Mouse (Mus musculus): Measurements from ENCODE around the gene Cdc25b. TPM values are rescaled to one million over a fixed set of nuclear protein-coding genes. Genes with fewer than 3 reads are reported as not detected.

Gene Cdc25b
- polyA plus RNA-seq, 1 experiment from 2014 or later: 36.1 TPM

DNA sequence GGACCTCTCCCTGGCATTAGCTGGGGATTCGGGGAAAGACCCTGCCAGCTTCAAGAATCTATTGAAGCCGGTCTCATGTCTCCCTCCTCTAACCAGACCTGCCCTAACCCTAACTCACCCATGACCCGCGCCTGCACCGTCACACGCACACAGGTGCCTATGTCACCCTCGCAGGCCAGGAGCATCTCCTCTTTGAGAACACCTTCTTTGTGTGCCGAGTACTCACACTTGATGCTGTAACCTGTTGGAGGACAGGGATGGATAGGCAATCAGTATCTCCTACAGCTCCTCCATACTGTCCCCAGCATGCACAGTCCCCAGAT lies 39.7 kb upstream of the Cdc25b start:
- H3K36me3 ChIP-seq (ENCODE audit: insufficient read depth, low read length): peaks cover 60% of the 10 kb centered on the region
- no peak for TF ChIP-seq CTCF (IDR thresholded peaks at IDR 0.05; ENCODE audit: low read depth)
- WGBS: 92% methylated on average over 8 of the region's 8 CpGs

DNA sequence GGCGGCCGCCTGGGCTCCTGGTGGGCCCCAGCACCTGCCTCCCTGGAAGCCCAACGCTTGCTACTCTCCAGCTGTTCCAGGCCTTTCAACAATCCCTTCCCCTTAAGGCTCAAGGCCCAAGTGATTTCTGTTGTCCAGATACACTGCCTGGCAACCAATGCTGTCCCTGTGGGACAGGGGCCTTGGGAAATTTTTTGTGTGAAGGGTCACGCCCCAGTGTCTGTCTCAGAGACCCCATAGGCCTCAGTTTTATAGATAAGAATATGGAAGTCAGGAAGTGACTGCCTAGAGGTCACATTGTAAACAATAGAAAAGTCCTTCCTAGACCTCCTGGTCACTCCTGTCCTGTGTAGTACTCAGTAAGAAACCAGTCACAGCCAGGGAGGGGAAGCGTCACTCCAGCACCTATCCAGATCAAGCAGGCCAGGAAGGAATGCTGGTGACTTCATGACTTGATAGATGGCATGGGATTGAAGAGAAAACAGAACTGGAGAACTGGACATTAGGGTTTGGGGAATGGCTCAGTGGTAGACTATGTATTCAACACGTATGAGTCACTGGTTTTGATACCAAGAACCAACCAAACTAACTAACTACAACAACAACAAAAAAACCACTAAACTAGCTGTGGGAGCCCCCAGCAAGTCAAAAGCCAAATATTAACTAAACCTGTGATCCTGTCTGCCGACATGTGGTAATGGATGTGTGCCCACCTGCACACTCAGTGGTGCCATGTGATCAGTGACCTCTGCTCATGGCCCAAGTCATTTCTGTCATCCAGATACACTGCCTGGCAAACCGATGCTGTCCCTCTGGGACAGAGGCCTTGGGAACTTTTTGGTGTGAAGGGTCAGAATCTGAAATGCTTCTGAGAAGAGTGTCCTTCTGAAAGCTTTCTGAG lies 38.1 kb upstream of the Cdc25b start:
- H3K27ac ChIP-seq: peak overlapping the region; percentile 36; the same call in 1 of the 2 replicates
- no peaks in the 10 kb centered on the region for H3K27me3 ChIP-seq (ENCODE audit: insufficient read depth, low read length)
- H3K36me3 ChIP-seq (ENCODE audit: insufficient read depth, low read length): peaks cover 63% of the 10 kb centered on the region
- TF ChIP-seq CTCF (IDR thresholded peaks at IDR 0.05; ENCODE audit: low read depth): no peak
- no peak for DNase-seq (ENCODE audit: low spot score)
- H3K4me3 ChIP-seq (replicated peaks; ENCODE audit: low read depth, low read length): no peak overlapping the region
- 84% methylated on average over 8 of the region's 8 CpGs for WGBS
- no peaks in the 10 kb centered on the region for H3K4me1 ChIP-seq (replicated peaks; ENCODE audit: insufficient read depth, low read length)
- H3K4me2 ChIP-seq (ENCODE audit: low read length): no peak overlapping the region
- H3K9ac ChIP-seq (ENCODE audit: low read depth, low read length): no peak overlapping the region
- ATAC-seq (replicated peaks; ENCODE audit: low FRiP score, low read depth): 0 out of 2 replicates have a peak, but pooled peaks have one; percentile 22
- H3K9me3 ChIP-seq (replicated peaks; ENCODE audit: low read length): no peaks in the 10 kb centered on the region

More for the DNA sequence above, 39.7 kb upstream of the Cdc25b start:
- Histone ChIP-seq H3K9me3 (replicated peaks; ENCODE audit: low read length) (no peaks in the 10 kb centered on the region), H3K4me3 (replicated peaks; ENCODE audit: low read depth, low read length) (no peak overlapping the region), H3K4me2 (ENCODE audit: low read length) (no peak overlapping the region), H3K27ac (no peak overlapping the region), H3K9ac (ENCODE audit: low read depth, low read length) (no peak overlapping the region), H3K27me3 (ENCODE audit: insufficient read depth, low read length) (no peaks in the 10 kb centered on the region), H3K4me1 (replicated peaks; ENCODE audit: insufficient read depth, low read length) (peaks cover 7% of the 10 kb centered on the region; the same call in 1 of the 2 replicates)
- DNase-seq (ENCODE audit: low spot score) (no peak), ATAC-seq (replicated peaks; ENCODE audit: low FRiP score, low read depth) (no peak)

DNA sequence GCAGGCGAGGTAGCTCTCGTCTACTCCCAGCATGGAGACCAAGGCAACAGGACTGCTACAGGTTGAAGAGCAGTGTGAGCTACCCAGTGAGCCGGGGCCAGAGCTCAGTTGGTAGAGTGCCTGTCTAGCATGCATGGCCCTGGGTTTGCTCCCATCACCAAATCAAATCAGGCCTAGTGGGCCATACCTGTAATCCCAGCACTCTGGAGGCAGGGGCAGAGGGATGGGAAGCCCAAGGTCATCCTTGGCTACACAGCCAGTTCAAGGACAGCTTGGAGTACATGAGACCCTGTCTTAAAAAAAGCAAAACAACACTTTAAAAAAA lies 37.5 kb upstream of the Cdc25b start:
- H3K4me2 ChIP-seq (ENCODE audit: low read length): no peak overlapping the region
- no peak overlapping the region for H3K9ac ChIP-seq (ENCODE audit: low read depth, low read length)
- H3K4me3 ChIP-seq (replicated peaks; ENCODE audit: low read depth, low read length): no peak overlapping the region
- no peaks in the 10 kb centered on the region for H3K4me1 ChIP-seq (replicated peaks; ENCODE audit: insufficient read depth, low read length)
- H3K9me3 ChIP-seq (replicated peaks; ENCODE audit: low read length): no peaks in the 10 kb centered on the region
- peaks cover 59% of the 10 kb centered on the region; the same call in 1 of the 2 replicates for H3K36me3 ChIP-seq (ENCODE audit: insufficient read depth, low read length)
- H3K27ac ChIP-seq: peak overlapping the region; percentile 36; the same call in 1 of the 2 replicates
- no peaks in the 10 kb centered on the region for H3K27me3 ChIP-seq (ENCODE audit: insufficient read depth, low read length)
- ATAC-seq (replicated peaks; ENCODE audit: low FRiP score, low read depth) (no peak), DNase-seq (ENCODE audit: low spot score) (no peak)
- no peak for TF ChIP-seq CTCF (IDR thresholded peaks at IDR 0.05; ENCODE audit: low read depth)
- WGBS: 86% methylated on average over 3 of the region's 3 CpGs

DNA sequence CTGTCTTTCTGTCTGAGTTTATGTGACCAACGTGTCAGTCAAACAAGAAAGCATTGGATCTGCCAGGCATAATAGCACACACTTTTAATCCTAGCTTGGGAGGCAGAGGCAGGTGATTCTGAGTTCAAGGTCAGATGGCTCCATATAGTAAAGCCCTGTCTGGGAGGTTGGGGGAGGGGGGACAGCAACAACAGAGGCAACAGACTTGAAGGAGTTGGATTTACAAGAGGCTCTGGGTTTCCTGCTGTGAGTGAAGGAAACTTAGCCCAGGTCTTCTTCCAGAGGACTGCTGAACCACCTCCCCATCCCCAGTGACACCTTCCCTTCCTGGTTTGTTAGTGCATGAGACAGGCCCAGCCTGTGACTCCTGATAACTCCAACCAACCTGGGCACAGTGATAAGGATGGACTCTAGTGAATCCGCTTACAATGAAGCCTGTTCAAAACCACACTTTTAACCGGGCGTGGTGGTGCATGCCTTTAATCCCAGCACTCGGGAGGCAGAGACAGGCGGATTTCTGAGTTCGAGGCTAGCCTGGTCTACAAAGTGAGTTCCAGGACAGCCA lies 34.5 kb upstream of the Cdc25b start:
- ATAC-seq (replicated peaks; ENCODE audit: low FRiP score, low read depth) (no peak), DNase-seq (ENCODE audit: low spot score) (no peak)
- Histone ChIP-seq H3K4me1 (replicated peaks; ENCODE audit: insufficient read depth, low read length) (no peaks in the 10 kb centered on the region), H3K27me3 (ENCODE audit: insufficient read depth, low read length) (no peaks in the 10 kb centered on the region), H3K36me3 (ENCODE audit: insufficient read depth, low read length) (peaks cover 38% of the 10 kb centered on the region), H3K4me2 (ENCODE audit: low read length) (no peak overlapping the region), H3K9ac (ENCODE audit: low read depth, low read length) (no peak overlapping the region), H3K9me3 (replicated peaks; ENCODE audit: low read length) (no peaks in the 10 kb centered on the region), H3K4me3 (replicated peaks; ENCODE audit: low read depth, low read length) (no peak overlapping the region), H3K27ac (no peak overlapping the region)
- WGBS: 95% methylated on average over 7 of the region's 7 CpGs
- no peak for TF ChIP-seq CTCF (IDR thresholded peaks at IDR 0.05; ENCODE audit: low read depth)

DNA sequence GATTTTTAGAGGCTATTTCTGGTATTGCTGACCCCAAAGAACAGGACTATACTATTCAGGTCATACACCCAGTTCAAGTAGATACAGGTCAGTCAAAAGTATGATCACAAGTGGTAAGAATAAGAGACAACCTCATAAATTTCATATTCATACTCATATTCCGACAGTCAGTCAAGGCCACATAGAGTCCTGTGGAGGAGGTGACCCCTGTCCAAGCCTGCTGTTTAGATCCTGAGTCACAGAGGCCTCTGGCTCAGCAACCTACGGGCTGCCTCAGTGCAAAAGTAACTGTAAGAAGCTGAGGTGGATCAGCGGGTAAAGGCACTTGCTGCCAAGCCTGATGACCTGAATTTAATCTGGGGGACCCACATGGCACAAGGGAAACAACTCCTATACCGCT lies 32.7 kb upstream of the Cdc25b start:
- Histone ChIP-seq H3K4me3 (replicated peaks; ENCODE audit: low read depth, low read length) (no peak overlapping the region), H3K9ac (ENCODE audit: low read depth, low read length) (no peak overlapping the region), H3K9me3 (replicated peaks; ENCODE audit: low read length) (no peaks in the 10 kb centered on the region), H3K4me1 (replicated peaks; ENCODE audit: insufficient read depth, low read length) (no peaks in the 10 kb centered on the region), H3K27ac (no peak overlapping the region), H3K4me2 (ENCODE audit: low read length) (no peak overlapping the region), H3K36me3 (ENCODE audit: insufficient read depth, low read length) (peaks cover 25% of the 10 kb centered on the region), H3K27me3 (ENCODE audit: insufficient read depth, low read length) (no peaks in the 10 kb centered on the region)
- WGBS: 87% methylated on average over 4 of the region's 4 CpGs
- DNase-seq (ENCODE audit: low spot score) (no peak), ATAC-seq (replicated peaks; ENCODE audit: low FRiP score, low read depth) (no peak)
- no peak for TF ChIP-seq CTCF (IDR thresholded peaks at IDR 0.05; ENCODE audit: low read depth)

DNA sequence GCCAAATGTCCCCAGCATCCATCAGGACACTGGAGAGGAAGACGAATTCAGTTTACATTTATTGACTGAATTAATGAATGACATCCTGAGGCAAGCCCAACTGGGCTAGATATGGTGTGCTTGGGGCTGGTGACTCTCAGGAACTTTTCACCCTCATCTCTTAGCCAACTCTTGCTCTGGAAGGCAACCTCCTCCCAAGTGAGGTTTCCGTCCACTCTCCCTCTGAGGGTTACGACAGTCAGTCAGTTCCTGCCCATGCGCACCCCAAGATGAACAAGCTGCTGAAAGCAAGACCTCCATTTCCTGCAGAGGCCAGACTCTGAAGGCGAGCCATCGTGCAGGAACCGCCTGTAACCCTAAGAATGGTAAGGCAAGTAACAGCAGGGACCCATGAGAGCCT lies 29.8 kb upstream of the Cdc25b start:
- no peak overlapping the region for H3K27ac ChIP-seq
- DNase-seq (ENCODE audit: low spot score): no peak
- H3K9ac ChIP-seq (ENCODE audit: low read depth, low read length): no peak overlapping the region
- no peak overlapping the region for H3K4me3 ChIP-seq (replicated peaks; ENCODE audit: low read depth, low read length)
- no peaks in the 10 kb centered on the region for H3K27me3 ChIP-seq (ENCODE audit: insufficient read depth, low read length)
- 89% methylated on average over 7 of the region's 7 CpGs for whole genome bisulfite sequencing
- H3K4me2 ChIP-seq (ENCODE audit: low read length): no peak overlapping the region
- H3K9me3 ChIP-seq (replicated peaks; ENCODE audit: low read length): no peaks in the 10 kb centered on the region
- H3K36me3 ChIP-seq (ENCODE audit: insufficient read depth, low read length): peaks cover 13% of the 10 kb centered on the region
- no peaks in the 10 kb centered on the region for H3K4me1 ChIP-seq (replicated peaks; ENCODE audit: insufficient read depth, low read length)
- no peak for ATAC-seq (replicated peaks; ENCODE audit: low FRiP score, low read depth)
- TF ChIP-seq CTCF (IDR thresholded peaks at IDR 0.05; ENCODE audit: low read depth): no peak
